22 mouse cellular contexts compared by ENCODE assay signal in the genomic region with DNA sequence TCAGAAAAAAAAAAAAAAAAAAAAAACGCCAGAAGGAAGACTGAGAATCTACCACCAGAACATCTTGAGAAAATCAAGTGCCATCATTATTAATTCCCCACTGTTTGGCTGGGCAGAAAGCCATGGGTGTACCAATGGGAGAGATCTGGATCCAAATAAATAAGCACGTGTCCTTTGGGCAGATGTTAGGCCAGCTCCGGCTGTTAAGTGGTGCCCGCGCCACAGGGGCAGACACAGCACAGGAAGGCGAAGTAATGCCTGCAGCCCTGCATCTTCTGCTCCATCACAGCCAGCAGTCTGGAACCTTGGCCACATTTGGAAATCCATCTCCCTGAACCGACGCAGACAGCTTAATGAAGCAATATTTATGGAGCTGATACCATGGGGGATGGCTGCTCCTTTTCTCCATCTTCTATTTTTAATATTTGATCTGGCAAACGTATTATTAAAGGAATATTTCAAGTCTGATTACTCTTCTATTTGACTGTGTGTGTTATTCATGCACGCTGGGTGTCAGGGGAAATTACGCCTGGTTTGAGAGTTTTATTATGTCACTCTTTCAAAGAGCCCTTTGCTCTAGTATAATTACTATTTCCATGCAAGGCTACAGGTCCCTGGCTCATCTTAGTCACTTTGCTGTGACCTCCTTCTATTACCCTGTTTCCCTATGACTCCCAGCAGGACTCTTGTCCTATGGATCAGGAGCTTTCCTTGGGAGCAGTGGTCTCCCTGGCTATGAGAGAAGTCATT.
DNase-seq lines count a peak whose midpoint lies in the region; ATAC-seq lines count a peak whose summit lies in the region.
"Had no signal": no experiment of that assay in that cellular context is flagged by ENCODE, and none has a peak within 500 bp of the region (broad histone marks: within the 10 kb centered on the region; RNA-seq: fewer than 3 reads in every experiment).

No protein-coding gene starts in this region.

- no peak overlapping the region for H3K4me2 ChIP-seq in hindbrain, embryonic 14.5 days (replicated peaks)
- H3K4me2 ChIP-seq in hindbrain, embryonic 12.5 days (replicated peaks) = no peak overlapping the region
- H3K4me2 ChIP-seq in neural tube, embryonic 13.5 days = no peak overlapping the region
- H3K4me2 ChIP-seq: forebrain, embryonic 15.5 days; intestine, embryonic 15.5 days; liver, embryonic 11.5 days had no signal

- DNase-seq in cerebellum, postnatal 10 days = peak; percentile 83 to 84
- DNase-seq in cerebellum, adult 8-10 months = no peak
- DNase-seq in hindbrain, embryonic 14.5 days (ENCODE audit: low spot score) = no peak
- no peak for DNase-seq in neural tube, embryonic 10.5 days (ENCODE audit: extremely low spot score, low spot score)
- no peak for DNase-seq in gastrocnemius, postnatal 4 days (ENCODE audit: low spot score in 2 of 2)
- DNase-seq: adrenal gland, postnatal 14 days; cerebellum, adult 18-20 months; heart, postnatal 36 days; kidney, adult 9 months; kidney, postnatal 25 days; lung, adult 18-20 months; lung, postnatal 14 days; thymus, postnatal 25 days had no signal

- no peaks in the 10 kb centered on the region for H3K9me3 ChIP-seq in hindbrain, embryonic 14.5 days (ENCODE audit: control insufficient read depth, low read length)
- H3K9me3 ChIP-seq in hindbrain, embryonic 12.5 days (replicated peaks) = no peaks in the 10 kb centered on the region
- H3K9me3 ChIP-seq in neural tube, embryonic 13.5 days = no peaks in the 10 kb centered on the region
- H3K9me3 ChIP-seq: forebrain, embryonic 15.5 days; intestine, embryonic 15.5 days had no signal

- no peak overlapping the region for H3K27ac ChIP-seq in hindbrain, embryonic 14.5 days
- no peak overlapping the region for H3K27ac ChIP-seq in hindbrain, embryonic 12.5 days
- H3K27ac ChIP-seq in neural tube, embryonic 13.5 days (replicated peaks) = no peak overlapping the region
- H3K27ac ChIP-seq: forebrain, embryonic 15.5 days; intestine, embryonic 15.5 days; left cerebral cortex, adult 2 months had no signal

- 60% methylated on average over 11 of the region's 11 CpGs for WGBS in hindbrain, embryonic 14.5 days
- WGBS in hindbrain, embryonic 12.5 days = 77% methylated on average over 11 of the region's 11 CpGs
- 66% methylated on average over 11 of the region's 11 CpGs for WGBS in neural tube, embryonic 13.5 days

- H3K4me1 ChIP-seq in hindbrain, embryonic 14.5 days (replicated peaks; ENCODE audit: control insufficient read depth, insufficient read depth, low read length) = no peaks in the 10 kb centered on the region
- H3K4me1 ChIP-seq in hindbrain, embryonic 12.5 days = no peaks in the 10 kb centered on the region
- no peaks in the 10 kb centered on the region for H3K4me1 ChIP-seq in neural tube, embryonic 13.5 days (replicated peaks)
- H3K4me1 ChIP-seq: intestine, embryonic 15.5 days had no signal

- no peaks in the 10 kb centered on the region for H3K36me3 ChIP-seq in hindbrain, embryonic 14.5 days (replicated peaks; ENCODE audit: control insufficient read depth, insufficient read depth)
- no peaks in the 10 kb centered on the region for H3K36me3 ChIP-seq in hindbrain, embryonic 12.5 days
- no peaks in the 10 kb centered on the region for H3K36me3 ChIP-seq in neural tube, embryonic 13.5 days
- H3K36me3 ChIP-seq: forebrain, embryonic 15.5 days; intestine, embryonic 15.5 days had no signal

- H3K4me3 ChIP-seq in hindbrain, embryonic 14.5 days (replicated peaks; ENCODE audit: low read length) = no peak overlapping the region
- H3K4me3 ChIP-seq in hindbrain, embryonic 12.5 days = no peak overlapping the region
- H3K4me3 ChIP-seq in neural tube, embryonic 13.5 days = no peak overlapping the region
- H3K4me3 ChIP-seq: erythroblast, embryonic 14.5 days; forebrain, embryonic 15.5 days; intestine, embryonic 15.5 days; left cerebral cortex, adult 2 months had no signal

- peak; percentile 80 for ATAC-seq in hindbrain, embryonic 14.5 days (ENCODE audit: low FRiP score)
- no peak for ATAC-seq in hindbrain, embryonic 12.5 days (ENCODE audit: low FRiP score)
- peak; percentile 65; the same call in 1 of the 2 replicates for ATAC-seq in neural tube, embryonic 13.5 days (ENCODE audit: low read depth)
- ATAC-seq: CD4-positive, CD25-positive, alpha-beta regulatory T cell, adult 4 months; forebrain, embryonic 15.5 days; intestine, embryonic 15.5 days; Patski had no signal

- H3K27me3 ChIP-seq in hindbrain, embryonic 14.5 days (ENCODE audit: control insufficient read depth, insufficient read depth, low read length) = no peaks in the 10 kb centered on the region
- H3K27me3 ChIP-seq in hindbrain, embryonic 12.5 days = no peaks in the 10 kb centered on the region
- H3K27me3 ChIP-seq in neural tube, embryonic 13.5 days = no peaks in the 10 kb centered on the region
- H3K27me3 ChIP-seq: forebrain, embryonic 15.5 days; intestine, embryonic 15.5 days; Patski had no signal

- no peak overlapping the region for H3K9ac ChIP-seq in hindbrain, embryonic 14.5 days
- H3K9ac ChIP-seq in hindbrain, embryonic 12.5 days = no peak overlapping the region
- no peak overlapping the region for H3K9ac ChIP-seq in neural tube, embryonic 13.5 days
- H3K9ac ChIP-seq: forebrain, embryonic 15.5 days; intestine, embryonic 15.5 days had no signal

Comparison
In these comparisons a context has a peak if more than half of its experiments do, and no peak if none do; other contexts are left out.
1. DNase-seq: peak in cerebellum, postnatal 10 days (2 of 2); none in cerebellum, adult 8-10 months (single experiment), hindbrain, embryonic 14.5 days (single experiment), neural tube, embryonic 10.5 days (single experiment) and gastrocnemius, postnatal 4 days (0 of 2).